Mouse (Mus musculus) heart, postnatal 25 days (tissue): ENCODE data around the gene Cdh5. TPM values are rescaled to one million over a fixed set of nuclear protein-coding genes. Genes with fewer than 3 reads are reported as not detected.

Experiments used
- DNase-seq: peaks from one replicate; pipeline ENCODE4 v3.0.0; 2022; ENCODE audit warnings: low spot score
- intact Hi-C: fragments of 180-260 bp; cut with DNase I; formaldehyde crosslinking; loops from one replicate; pipeline ENCODE4 v1.15.1; 2025
- total RNA-seq, 2 experiments: library from RNA; stranded (reverse); gene quantifications; 2 replicates each; pipeline ENCODE4 v1.2.3; 2021

Gene Cdh5
- total RNA-seq, 2 experiments from 2014 or later, result 127 to 153 TPM

GRCm38 (mm10) chr8:104172420-104172819 is 71.0 kb downstream of the Cdh5 start:
- no peak for DNase-seq
- intact Hi-C loops, result no loop called here

GRCm38 (mm10) chr8:104175848-104176527 is 74.6 kb downstream of the Cdh5 start:
- DNase-seq, result peak; percentile 7
- intact Hi-C loops, result no loop called here

DNA sequence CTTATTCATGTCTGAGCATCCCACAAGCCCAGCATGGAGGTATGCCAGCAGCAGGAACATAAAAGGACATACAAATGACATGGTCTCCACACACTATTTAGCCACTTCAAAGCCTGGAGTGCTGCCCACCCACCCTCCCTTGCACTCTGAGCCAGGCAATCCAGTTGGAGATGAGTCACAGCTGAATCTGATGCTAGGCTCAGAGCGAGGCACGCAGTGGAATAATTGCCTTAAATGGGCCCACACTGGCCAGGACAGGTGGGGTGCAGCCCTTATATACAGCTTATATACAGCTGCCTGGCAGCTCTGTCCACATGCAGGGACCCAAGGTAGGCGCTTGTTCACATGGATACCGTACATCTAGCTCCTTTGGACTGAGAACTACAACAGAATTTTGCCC is 75.6 kb downstream of the Cdh5 start:
- intact Hi-C loops, result no loop called here
- no peak for DNase-seq

- no peak for DNase-seq
- intact Hi-C loops, result no loop called here
Observed at GRCm38 (mm10) chr8:104184905-104185304, 83.5 kb downstream of the Cdh5 start.

- DNase-seq, result no peak
- intact Hi-C loops, result no loop called here
Observed at GRCm38 (mm10) chr8:104186827-104187226, 85.4 kb downstream of the Cdh5 start.

GRCm38 (mm10) chr8:104187622-104188021 is 86.2 kb downstream of the Cdh5 start:
- intact Hi-C loops, result no loop called here

DNA sequence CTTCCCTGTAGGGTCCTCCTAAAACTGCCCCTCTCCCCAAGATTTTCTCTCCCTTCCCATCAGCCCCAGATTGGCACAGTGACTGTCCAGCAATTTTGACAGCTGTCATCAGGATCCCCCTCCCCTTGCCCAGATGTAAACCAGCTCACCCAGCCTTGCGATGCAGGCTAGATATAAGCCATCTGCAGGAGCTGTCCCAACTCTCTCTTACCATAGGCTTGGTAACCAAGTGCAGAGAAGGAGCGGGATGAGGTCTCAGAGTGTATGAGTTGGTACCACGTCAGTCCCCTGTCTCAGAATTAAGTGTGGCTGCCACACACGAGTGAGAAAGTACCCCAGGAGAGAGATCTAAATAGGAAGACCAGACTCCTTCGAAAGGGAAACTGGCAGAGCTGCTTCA is 87.0 kb downstream of the Cdh5 start:
- intact Hi-C loops, result no loop called here
- no peak for DNase-seq

More at GRCm38 (mm10) chr8:104187622-104188021, 86.2 kb downstream of the Cdh5 start:
- DNase-seq, result no peak

DNA sequence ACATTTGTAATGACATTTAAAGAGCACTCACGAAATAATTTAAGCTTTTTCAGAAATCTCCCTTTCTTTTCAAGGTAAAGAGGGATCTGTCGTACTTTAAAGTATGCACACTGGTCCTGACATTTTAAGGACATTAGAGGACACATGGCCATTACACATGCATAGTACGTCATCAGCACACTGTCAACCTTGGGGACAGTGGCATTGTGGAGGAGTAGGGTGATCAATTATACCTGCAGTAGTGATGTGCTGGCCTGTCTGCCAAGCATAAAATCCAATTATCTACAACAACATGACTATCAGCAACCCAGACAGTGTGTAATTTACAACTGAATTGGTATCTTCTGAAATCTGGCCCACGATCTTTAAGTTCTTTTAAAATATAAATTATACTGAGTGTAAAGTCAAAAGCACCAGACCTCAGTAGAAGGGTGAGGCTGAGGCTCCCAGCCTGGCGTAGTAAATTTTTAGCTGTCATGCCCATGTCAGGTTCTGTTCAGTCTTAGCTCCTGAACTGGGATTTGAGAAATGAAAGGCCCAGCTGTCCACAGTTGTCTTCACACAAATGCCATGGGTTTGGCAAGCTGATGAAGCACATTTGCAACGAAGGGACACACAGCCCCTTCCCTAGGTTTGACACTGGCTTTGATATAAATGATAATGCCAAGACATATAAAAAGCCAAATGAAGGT is 89.5 kb downstream of the Cdh5 start:
- intact Hi-C loops, result no loop called here

GRCm38 (mm10) chr8:104191496-104191895 is 90.1 kb downstream of the Cdh5 start:
- intact Hi-C loops, result no loop called here
- peak; percentile 23 for DNase-seq

More for the DNA sequence above, 89.5 kb downstream of the Cdh5 start:
- DNase-seq, result no peak

Other genes with a start within 250 kb of the Cdh5 start
- 1 to 10 TPM in 1 of 2 experiments, under 1 TPM in 1; 0.98 to 1.2 TPM for gene Bean1, start 68.8 kb downstream of the Cdh5 start, total RNA-seq
- gene Tk2, start 146.9 kb downstream of the Cdh5 start, total RNA-seq, result 1 to 10 TPM; 7.1 to 7.3 TPM
- 1 to 10 TPM; 4.7 to 5.0 TPM for gene Cklf, start 149.2 kb downstream of the Cdh5 start, total RNA-seq
- not detected for gene Cmtm2a, start 191.6 kb downstream of the Cdh5 start, total RNA-seq
- gene Gm45711, start 208.5 kb downstream of the Cdh5 start, total RNA-seq, result not detected
- gene Cmtm1, start 208.5 kb downstream of the Cdh5 start, total RNA-seq, result not detected
- gene Gm11020, start 219.9 kb downstream of the Cdh5 start, total RNA-seq, result not detected
- not detected for gene Cmtm2b, start 220.6 kb downstream of the Cdh5 start, total RNA-seq
- 10 to 100 TPM; 14.6 to 19.4 TPM for gene Cmtm3, start 237.8 kb downstream of the Cdh5 start, total RNA-seq